Mouse (Mus musculus) CH12.LX (cell line): ENCODE measurements around the gene Pigt. TPM values are rescaled to one million over a fixed set of nuclear protein-coding genes. Genes with fewer than 3 reads are reported as not detected.

ENCODE experiments used
- DNase-seq: peaks from one replicate; pipeline ENCODE4 v3.0.0-alpha.2; 2013; ENCODE audit errors: extremely low read depth
- H3K27ac ChIP-seq: 2 replicates; pipeline ENCODE4 v1.5.1; 2012; ENCODE audit warnings: low read depth, mild to moderate bottlenecking, control low read depth, moderate library complexity; ENCODE audit not compliant: insufficient read depth
- H3K27me3 ChIP-seq: replicated peaks from 2 replicates; pipeline ENCODE3; 2012; ENCODE audit warnings: inconsistent platforms
- H3K36me3 ChIP-seq, 2 experiments: replicated peaks in 1 of 2; 2 replicates each; pipeline versions ENCODE3 to v1.6.1; 2012; ENCODE audit warnings: inconsistent platforms in 1 of 2, low read length in 1 of 2, mild to moderate bottlenecking in 1 of 2, mixed read lengths in 1 of 2, moderate library complexity in 1 of 2; ENCODE audit not compliant: control insufficient read depth in 1 of 2, insufficient read depth in 1 of 2
- H3K4me1 ChIP-seq, 2 experiments: 2 replicates each; pipeline ENCODE4 v1.6.1; 2012; ENCODE audit warnings: inconsistent platforms in 1 of 2, moderate library complexity in 1 of 2; ENCODE audit not compliant: insufficient read depth in 2 of 2, control insufficient read depth in 1 of 2
- H3K4me2 ChIP-seq: 2 replicates; pipeline ENCODE4 v1.6.1; 2012; ENCODE audit warnings: low read depth, mild to moderate bottlenecking, control low read depth; ENCODE audit not compliant: poor library complexity, insufficient read depth, severe bottlenecking
- H3K4me3 ChIP-seq, 3 experiments: fragments of 150-350 bp in 1 of 3; sonication (generic) in 1 of 3; replicated peaks in 1 of 3; 2 replicates each; pipeline versions ENCODE3 to v1.5.1; 2011 to 2012; ENCODE audit warnings: low read depth in 2 of 3, low read length in 2 of 3, mild to moderate bottlenecking in 2 of 3, moderate library complexity in 2 of 3, control low read depth in 1 of 3, improper control_type of control experiment in 1 of 3, inconsistent platforms in 1 of 3, mixed read lengths in 1 of 3; ENCODE audit not compliant: poor library complexity in 1 of 3
- H3K79me2 ChIP-seq: replicated peaks from 2 replicates; pipeline ENCODE4 v1.6.1; 2012; ENCODE audit warnings: mild to moderate bottlenecking, moderate library complexity; ENCODE audit not compliant: control insufficient read depth, poor library complexity, insufficient read depth, severe bottlenecking; ENCODE audit errors: extremely low read depth
- H3K9ac ChIP-seq: 2 replicates; pipeline ENCODE4 v1.6.1; 2012; ENCODE audit warnings: low read depth, mild to moderate bottlenecking, control low read depth, moderate library complexity; ENCODE audit not compliant: insufficient read depth
- H3K9me3 ChIP-seq: replicated peaks from 2 replicates; pipeline ENCODE3; 2012; ENCODE audit warnings: low read length, inconsistent platforms, mixed read lengths
- BHLHE40 ChIP-seq: IDR thresholded peaks from 2 replicates; pipeline ENCODE4 v1.6.1; 2011; ENCODE audit warnings: mild to moderate bottlenecking, low read depth, low read length, improper control_type of control experiment
- CHD1 ChIP-seq: IDR thresholded peaks from 2 replicates; pipeline ENCODE4 v1.6.1; 2012; ENCODE audit warnings: low read depth, low read length, improper control_type of control experiment, inconsistent platforms
- CHD2 ChIP-seq: IDR thresholded peaks from 2 replicates; pipeline ENCODE4 v1.6.1; 2011; ENCODE audit warnings: low read length, improper control_type of control experiment
- CTCF ChIP-seq, 2 experiments: IDR thresholded peaks in 1 of 2; conservative IDR thresholded peaks in 1 of 2; 2 replicates each; pipeline ENCODE4 v1.5.1; 2011 to 2012; ENCODE audit warnings: low read depth in 2 of 2, low read length in 2 of 2, improper control_type of control experiment in 1 of 2, inconsistent platforms in 1 of 2, mild to moderate bottlenecking in 1 of 2, moderate library complexity in 1 of 2
- E2F4 ChIP-seq: IDR thresholded peaks from 2 replicates; pipeline ENCODE4 v1.6.1; 2011; ENCODE audit warnings: low read depth, low read length, improper control_type of control experiment; ENCODE audit not compliant: insufficient replicate concordance
- ELF1 ChIP-seq: IDR thresholded peaks from 2 replicates; pipeline ENCODE4 v1.6.1; 2014; ENCODE audit warnings: low read depth, mild to moderate bottlenecking, inconsistent platforms, low read length, improper control_type of control experiment
- EP300 ChIP-seq: IDR thresholded peaks from 2 replicates; pipeline ENCODE4 v1.6.1; 2011; ENCODE audit warnings: low read length, improper control_type of control experiment
- ETS1 ChIP-seq: conservative IDR thresholded peaks from 2 replicates; pipeline ENCODE4 v1.6.1; 2012; ENCODE audit warnings: low read depth, mild to moderate bottlenecking, inconsistent platforms, low read length, improper control_type of control experiment, moderate library complexity
- GABPA ChIP-seq: IDR thresholded peaks from 2 replicates; pipeline ENCODE4 v1.6.1; 2012; ENCODE audit warnings: low read depth, low read length, improper control_type of control experiment, inconsistent platforms; ENCODE audit not compliant: insufficient replicate concordance
- HCFC1 ChIP-seq: IDR thresholded peaks from 2 replicates; pipeline ENCODE4 v1.6.1; 2012; ENCODE audit warnings: low read depth, mild to moderate bottlenecking, inconsistent platforms, low read length, improper control_type of control experiment
- IRF4 ChIP-seq: IDR thresholded peaks from 2 replicates; pipeline ENCODE4 v1.6.1; 2014; ENCODE audit warnings: low read depth, mild to moderate bottlenecking, inconsistent platforms, low read length, improper control_type of control experiment
- JUN ChIP-seq: IDR thresholded peaks from 2 replicates; pipeline ENCODE4 v1.6.1; 2011; ENCODE audit warnings: low read depth, mild to moderate bottlenecking, low read length, improper control_type of control experiment, moderate library complexity; ENCODE audit not compliant: insufficient read depth
- JUND ChIP-seq: conservative IDR thresholded peaks from 2 replicates; pipeline ENCODE4 v1.6.1; 2011; ENCODE audit warnings: low read depth, low read length, improper control_type of control experiment
- KAT2A ChIP-seq: IDR thresholded peaks from 2 replicates; pipeline ENCODE4 v1.6.1; 2012; ENCODE audit warnings: low read length, improper control_type of control experiment, inconsistent platforms; ENCODE audit not compliant: insufficient replicate concordance
- MAFK ChIP-seq: IDR thresholded peaks from 2 replicates; pipeline ENCODE4 v1.6.1; 2011; ENCODE audit warnings: low read length, improper control_type of control experiment; ENCODE audit not compliant: insufficient replicate concordance
- MAX ChIP-seq: IDR thresholded peaks from 2 replicates; pipeline ENCODE4 v1.6.1; 2011; ENCODE audit warnings: low read length, improper control_type of control experiment
- MAZ ChIP-seq: IDR thresholded peaks from 2 replicates; pipeline ENCODE4 v1.6.1; 2012; ENCODE audit warnings: low read depth, mild to moderate bottlenecking, inconsistent platforms, low read length, improper control_type of control experiment, moderate library complexity
- MEF2A ChIP-seq: IDR thresholded peaks from 2 replicates; pipeline ENCODE4 v1.6.1; 2014; ENCODE audit warnings: low read depth, mild to moderate bottlenecking, inconsistent platforms, low read length, improper control_type of control experiment, borderline replicate concordance
- MXI1 ChIP-seq: IDR thresholded peaks from 2 replicates; pipeline ENCODE4 v1.6.1; 2011; ENCODE audit warnings: mild to moderate bottlenecking, low read depth, low read length, improper control_type of control experiment
- MYC ChIP-seq: IDR thresholded peaks from 2 replicates; pipeline ENCODE4 v1.6.1; 2011; ENCODE audit warnings: low read depth, mild to moderate bottlenecking, improper control_type of control experiment, low read length
- NELFE ChIP-seq: IDR thresholded peaks from 2 replicates; pipeline ENCODE4 v1.6.1; 2011; ENCODE audit warnings: low read depth, low read length, improper control_type of control experiment
- NRF1 ChIP-seq: IDR thresholded peaks from 2 replicates; pipeline ENCODE4 v1.6.1; 2014; ENCODE audit warnings: low read depth, mild to moderate bottlenecking, inconsistent platforms, low read length, improper control_type of control experiment, moderate library complexity
- PAX5 ChIP-seq: IDR thresholded peaks from 2 replicates; pipeline ENCODE4 v1.6.1; 2012; ENCODE audit warnings: low read length, inconsistent platforms, mixed read lengths
- POLR2A ChIP-seq: IDR thresholded peaks from 2 replicates; pipeline ENCODE4 v1.6.1; 2011; ENCODE audit warnings: low read depth, mild to moderate bottlenecking, improper control_type of control experiment, low read length
- POLR2AphosphoS2 ChIP-seq: IDR thresholded peaks from 2 replicates; pipeline ENCODE4 v1.6.1; 2011; ENCODE audit warnings: low read depth, low read length, improper control_type of control experiment
- RAD21 ChIP-seq: IDR thresholded peaks from 2 replicates; pipeline ENCODE4 v1.6.1; 2011; ENCODE audit warnings: low read depth, mild to moderate bottlenecking, low read length, improper control_type of control experiment, moderate library complexity
- RCOR1 ChIP-seq: conservative IDR thresholded peaks from 2 replicates; pipeline ENCODE4 v1.6.1; 2012; ENCODE audit warnings: low read depth, mild to moderate bottlenecking, inconsistent platforms, low read length, improper control_type of control experiment
- SIN3A ChIP-seq: IDR thresholded peaks from 2 replicates; pipeline ENCODE4 v1.6.1; 2012; ENCODE audit warnings: low read length, improper control_type of control experiment, inconsistent platforms
- SMC3 ChIP-seq: IDR thresholded peaks from 2 replicates; pipeline ENCODE4 v1.6.1; 2011; ENCODE audit warnings: low read depth, low read length, improper control_type of control experiment
- TBP ChIP-seq: conservative IDR thresholded peaks from 2 replicates; pipeline ENCODE4 v1.6.1; 2011; ENCODE audit warnings: low read depth, low read length, improper control_type of control experiment
- TCF12 ChIP-seq: IDR thresholded peaks from 2 replicates; pipeline ENCODE4 v1.6.1; 2014; ENCODE audit warnings: low read depth, mild to moderate bottlenecking, inconsistent platforms, low read length, improper control_type of control experiment
- UBTF ChIP-seq: IDR thresholded peaks from 2 replicates; pipeline ENCODE4 v1.6.1; 2012; ENCODE audit warnings: low read depth, mild to moderate bottlenecking, inconsistent platforms, low read length, improper control_type of control experiment, moderate library complexity
- USF1 ChIP-seq: IDR thresholded peaks from 2 replicates; pipeline ENCODE4 v1.6.1; 2014; ENCODE audit warnings: low read depth, mild to moderate bottlenecking, inconsistent platforms, low read length, improper control_type of control experiment
- USF2 ChIP-seq: conservative IDR thresholded peaks from 2 replicates; pipeline ENCODE4 v1.6.1; 2011; ENCODE audit warnings: low read depth, low read length, improper control_type of control experiment
- ZC3H11A ChIP-seq: IDR thresholded peaks from 2 replicates; pipeline ENCODE4 v1.6.1; 2012; ENCODE audit warnings: low read depth, mild to moderate bottlenecking, inconsistent platforms, low read length, improper control_type of control experiment
- ZKSCAN1 ChIP-seq: IDR thresholded peaks from 2 replicates; pipeline ENCODE4 v1.6.1; 2012; ENCODE audit warnings: low read depth, inconsistent platforms, low read length, improper control_type of control experiment, borderline replicate concordance
- ZMIZ1 ChIP-seq: IDR thresholded peaks from 2 replicates; pipeline ENCODE4 v1.6.1; 2012; ENCODE audit warnings: low read depth, mild to moderate bottlenecking, inconsistent platforms, low read length, improper control_type of control experiment
- ZNF384 ChIP-seq: IDR thresholded peaks from 2 replicates; pipeline ENCODE4 v1.6.1; 2012; ENCODE audit warnings: low read depth, low read length, improper control_type of control experiment, inconsistent platforms
- dilution Hi-C: fragments of 300-500 bp; cut with MboI; formaldehyde crosslinking; loops from 2 replicates; pipeline ENCODE4 v1.14.3; 2020; ENCODE audit warnings: low sequenced_read_pairs; ENCODE audit not compliant: extremely low pct_unique_long_range_greater_than_20kb, extremely low pct_ligation_motif_present
- in situ Hi-C: fragments of 300-500 bp; cut with MboI; formaldehyde crosslinking; loops from 3 replicates; pipeline ENCODE4 v1.14.3; 2019; ENCODE audit warnings: low sequenced_read_pairs, low pct_ligation_motif_present, low pct_unique_long_range_greater_than_20kb, mixed read lengths
- polyA plus RNA-seq: library from polyadenylated mRNA; unstranded; fragments of >175 nt; gene quantifications from 2 replicates; pipeline ENCODE4 v1.2.1, GENCODE M21; 2012; ENCODE audit warnings: low read depth; ENCODE audit not compliant: insufficient read length
- total RNA-seq, 2 experiments: library from RNA; depleted of rRNA; stranded (reverse); fragments of 300-350 nt in 1 of 2; fragments of >200 nt in 1 of 2; gene quantifications; 2 replicates each; pipeline ENCODE4 v1.2.3; 2012 to 2014

The Pigt gene
- total and polyA plus RNA-seq, 3 experiments: 14.0 to 91.8 (median 39.2) TPM

- no peaks in the 10 kb centered on the region for H3K36me3 ChIP-seq
- H3K27ac ChIP-seq: no peak overlapping the region
- H3K79me2 ChIP-seq: no peaks in the 10 kb centered on the region
- in situ Hi-C loops (no loop called here), dilution Hi-C loops (no loop called here)
- peak; percentile 74 for DNase-seq
- H3K9me3 ChIP-seq: peaks cover 19% of the 10 kb centered on the region
- no peak overlapping the region for H3K9ac ChIP-seq
- TF ChIP-seq POLR2A (no peak), CHD1 (no peak), MAFK (no peak), JUN (no peak), POLR2AphosphoS2 (no peak), HCFC1 (no peak), IRF4 (peak; percentile 27; the same call in 1 of the 2 replicates), MYC (no peak), ELF1 (0 out of 2 replicates have a peak, but pooled peaks have one; percentile 12), EP300 (no peak), MXI1 (no peak), NRF1 (no peak), BHLHE40 (no peak), PAX5 (no peak), KAT2A (no peak), ZKSCAN1 (no peak), USF1 (no peak), ZC3H11A (peak; percentile 38; the same call in 1 of the 2 replicates), ZMIZ1 (no peak), CHD2 (no peak), E2F4 (no peak), UBTF (no peak), RAD21 (peak; percentile 86), MAZ (no peak), USF2 (no peak), TBP (no peak), GABPA (no peak), MAX (no peak), RCOR1 (no peak), MEF2A (no peak), ZNF384 (peak; percentile 39; the same call in 1 of the 2 replicates), SIN3A (no peak), SMC3 (peak; percentile 93), NELFE (no peak), TCF12 (no peak), ETS1 (no peak), CTCF (conservative IDR thresholded peaks at IDR 0.05 in 1 of 2, IDR thresholded peaks at IDR 0.05 in 1 of 2; ENCODE audit: low read depth in 2 of 2, low read length in 2 of 2) (peak; percentile 93 to 97), JUND (no peak)
- H3K4me3 ChIP-seq: no peak overlapping the region
- H3K4me2 ChIP-seq: no peak overlapping the region
- H3K4me1 ChIP-seq: peaks cover 4 to 18% of the 10 kb centered on the region in 2 experiments
- peaks cover 65% of the 10 kb centered on the region for H3K27me3 ChIP-seq
Measured at GRCm38 (mm10) chr2:164531169-164531568, 33.8 kb downstream of the Pigt start.
